Mouse (Mus musculus): ENCODE data around the gene Repin1. TPM values are rescaled to one million over a fixed set of nuclear protein-coding genes. Genes with fewer than 3 reads are reported as not detected.

The Repin1 gene
- total RNA-seq (2021) = 10 to 100 TPM; 27.8 to 33.5 TPM
- long read RNA-seq, experiment 1, transcript Repin1-201 (3 exons, 3,145 nt) = major isoform, 9 of 24 reads
- long read RNA-seq, experiment 1, partial matches to known transcripts = 0 of 24 reads
- long read RNA-seq, experiment 1, other reads (novel, unspliced or antisense) = 6 of 24 reads
- long read RNA-seq, experiment 2, transcript Repin1-201 (3 exons, 3,145 nt) = major isoform, 10 of 30 reads
- long read RNA-seq, experiment 2, transcript Repin1-206 (2 exons, 1,265 nt) = minor isoform, 6 of 30 reads
- long read RNA-seq, experiment 2, partial matches to known transcripts = 1 of 30 reads
- long read RNA-seq, experiment 2, other reads (novel, unspliced or antisense) = 8 of 30 reads

DNA sequence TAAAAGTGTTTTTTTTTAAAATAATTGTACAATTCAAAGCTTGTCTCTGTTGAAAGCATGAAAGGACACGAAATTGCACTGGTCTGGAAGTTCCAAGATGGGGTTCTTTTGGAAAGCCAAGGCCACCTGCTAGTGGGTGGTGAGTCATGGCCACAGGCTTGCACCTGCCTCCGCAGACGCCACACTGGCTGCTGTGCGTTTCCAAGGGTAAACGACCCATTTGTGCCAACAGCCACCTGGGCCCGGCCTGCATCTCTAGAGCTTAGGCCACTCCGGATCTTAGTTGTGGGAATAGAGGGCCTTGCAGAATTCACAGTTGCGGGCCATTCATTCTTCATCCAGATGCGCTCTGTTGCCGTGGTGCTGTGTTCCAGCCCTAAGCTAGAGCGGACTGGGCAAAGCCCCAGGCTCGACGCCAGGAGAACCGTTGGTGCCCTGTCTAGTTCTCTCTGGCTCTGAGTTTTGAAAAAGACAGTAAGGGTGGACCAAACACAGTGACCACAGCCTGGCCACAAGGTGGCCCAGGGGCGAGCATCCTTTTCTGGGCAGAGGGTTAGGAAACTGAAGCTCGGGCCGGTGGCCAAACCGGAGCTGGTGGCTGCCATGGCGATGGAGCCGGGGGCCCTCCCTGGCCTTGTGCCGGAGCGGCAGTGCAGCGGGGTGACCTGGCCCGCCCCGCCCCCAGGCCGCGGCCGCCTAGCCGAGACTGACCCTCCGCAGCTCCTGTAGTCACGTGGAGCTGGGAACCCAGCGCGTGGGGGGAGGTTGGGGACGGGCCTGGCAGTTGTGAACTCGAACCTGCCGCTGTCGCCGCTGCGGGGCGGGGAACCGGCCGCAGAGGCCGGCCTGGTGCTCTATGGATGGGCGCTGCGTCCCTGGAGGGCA, at the start of gene Repin1, which contains the start of gene Gm44965:
Gene Repin1 (plus strand): TSS at position 726 of the 885 bp plus-strand sequence.
Gene Gm44965 (plus strand): TSS at position 784 of the 885 bp plus-strand sequence.
- peak within 1 kb of the TSS; percentile 79 for H3K4me3 ChIP-seq
- intact Hi-C loops (cut with DNase I) = loop anchor here (2.0 kb wide), 1 partner anchor 39 kb away; the partner anchor contains the start of gene Lrrc61
- peak; percentile 97 for DNase-seq
- peak; percentile 71 for TF ChIP-seq CTCF (IDR thresholded peaks at IDR 0.05)
- peak within 1 kb of the TSS; percentile 97 for H3K27ac ChIP-seq

GRCm38 (mm10) chr6:48545251-48545650, 48.4 kb upstream of the Repin1 start:
- intact Hi-C loops (cut with DNase I) = no loop called here
- Histone ChIP-seq H3K27ac (no peak overlapping the region), H3K4me3 (no peak overlapping the region)
- no peak for TF ChIP-seq CTCF (IDR thresholded peaks at IDR 0.05)
- no peak for DNase-seq

DNA sequence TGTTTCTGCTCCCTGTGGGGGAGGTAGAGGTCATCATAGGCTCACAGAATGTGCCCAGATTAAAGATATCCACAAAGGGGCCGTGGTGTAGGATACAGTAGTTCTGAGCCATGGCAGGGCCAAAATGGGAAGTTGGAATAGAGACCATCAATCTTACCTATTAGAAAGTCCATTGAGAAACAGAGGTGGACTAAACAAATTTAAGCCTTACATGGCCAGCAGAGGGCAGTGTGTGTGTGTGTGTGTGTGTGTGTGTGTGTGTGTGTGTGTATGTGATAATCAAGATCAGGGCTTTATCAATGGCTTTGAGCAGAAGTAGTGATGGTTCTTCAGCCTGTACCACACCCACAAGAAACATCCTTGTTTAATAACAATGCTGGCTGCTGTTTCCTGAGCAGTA, 47.4 kb upstream of the Repin1 start:
- H3K4me3 ChIP-seq = no peak overlapping the region
- intact Hi-C loops (cut with DNase I) = no loop called here
- DNase-seq = peak; percentile 56
- TF ChIP-seq CTCF (IDR thresholded peaks at IDR 0.05) = peak; percentile 39
- H3K27ac ChIP-seq = peak overlapping the region; percentile 81

GRCm38 (mm10) chr6:48546858-48547257, 46.8 kb upstream of the Repin1 start:
- Histone ChIP-seq H3K27ac (peak overlapping the region; percentile 81), H3K4me3 (no peak overlapping the region)
- DNase-seq = peak; percentile 58
- intact Hi-C loops (cut with DNase I) = no loop called here
- no peak for TF ChIP-seq CTCF (IDR thresholded peaks at IDR 0.05)

GRCm38 (mm10) chr6:48548314-48548713, 45.4 kb upstream of the Repin1 start:
- no peak for DNase-seq
- Histone ChIP-seq H3K4me3 (no peak overlapping the region), H3K27ac (no peak overlapping the region; the same call in 1 of the 2 replicates)
- intact Hi-C loops (cut with DNase I) = no loop called here
- no peak for TF ChIP-seq CTCF (IDR thresholded peaks at IDR 0.05)

DNA sequence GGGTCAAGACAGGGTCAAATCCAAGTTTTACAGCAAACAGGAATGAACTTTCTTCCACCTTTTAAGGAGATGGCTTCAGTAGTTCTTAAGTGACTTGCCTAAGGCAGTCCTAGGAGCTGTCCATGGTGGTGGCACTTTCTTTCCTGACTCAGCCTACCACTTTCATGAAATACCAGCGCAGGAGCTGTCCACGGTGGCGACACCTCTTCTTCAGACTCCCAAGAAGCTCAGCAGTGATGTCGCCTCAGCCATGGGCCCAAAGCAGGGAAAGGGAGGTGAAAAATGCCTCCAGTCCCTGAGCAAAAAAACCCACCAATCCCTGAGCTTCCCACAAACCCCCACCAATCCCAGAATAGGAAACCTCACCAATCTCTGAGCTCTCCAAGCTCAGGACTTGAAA, 40.8 kb upstream of the Repin1 start:
- Histone ChIP-seq H3K27ac (peak overlapping the region; percentile 99), H3K4me3 (no peak overlapping the region)
- DNase-seq = peak; percentile 38
- no peak for TF ChIP-seq CTCF (IDR thresholded peaks at IDR 0.05)
- intact Hi-C loops (cut with DNase I) = loop anchor here (5.0 kb wide), 1 partner anchor 156 kb away; the partner anchor contains the start of gene Krba1

DNA sequence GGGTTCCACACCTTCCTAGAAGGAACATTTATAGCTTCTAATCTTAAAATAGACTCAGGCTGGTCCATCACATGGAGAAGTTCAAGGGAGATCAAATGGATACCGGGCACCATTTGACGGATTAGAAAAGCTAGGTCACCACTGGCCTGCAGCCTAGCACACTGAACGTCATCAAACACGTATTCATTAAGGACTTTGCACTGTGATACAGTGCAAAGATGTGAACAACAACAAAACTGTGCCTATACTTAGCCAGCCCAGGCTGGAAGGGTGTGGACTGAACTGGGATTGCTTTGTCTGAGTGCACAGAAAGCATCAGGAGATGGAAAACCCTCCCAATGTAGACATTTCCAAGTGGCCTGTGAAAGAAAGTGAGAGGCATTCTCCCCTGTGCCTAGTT, 39.9 kb upstream of the Repin1 start:
- peak; percentile 84 for DNase-seq
- Histone ChIP-seq H3K27ac (peak overlapping the region; percentile 99), H3K4me3 (peak overlapping the region; percentile 72)
- intact Hi-C loops (cut with DNase I) = loop anchor here (2.0 to 5.0 kb wide), 2 partner anchors 39 to 157 kb away; partner anchors contain the start of genes Gm44965, Krba1 and Repin1
- no peak for TF ChIP-seq CTCF (IDR thresholded peaks at IDR 0.05)

- intact Hi-C loops (cut with DNase I) = loop anchor here (2.0 to 5.0 kb wide), 2 partner anchors 38 to 157 kb away; partner anchors contain the start of genes Gm44965, Krba1 and Repin1
- Histone ChIP-seq H3K4me3 (peak within 1 kb of the TSS; percentile 72), H3K27ac (peak within 1 kb of the TSS; percentile 99)
- no peak for TF ChIP-seq CTCF (IDR thresholded peaks at IDR 0.05)
- DNase-seq = peak; percentile 100
Observed at GRCm38 (mm10) chr6:48554280-48555103, 39.2 kb upstream of the Repin1 start, which contains the start of gene Lrrc61. Gene Lrrc61 (plus strand): TSS chr6:48554796.

DNA sequence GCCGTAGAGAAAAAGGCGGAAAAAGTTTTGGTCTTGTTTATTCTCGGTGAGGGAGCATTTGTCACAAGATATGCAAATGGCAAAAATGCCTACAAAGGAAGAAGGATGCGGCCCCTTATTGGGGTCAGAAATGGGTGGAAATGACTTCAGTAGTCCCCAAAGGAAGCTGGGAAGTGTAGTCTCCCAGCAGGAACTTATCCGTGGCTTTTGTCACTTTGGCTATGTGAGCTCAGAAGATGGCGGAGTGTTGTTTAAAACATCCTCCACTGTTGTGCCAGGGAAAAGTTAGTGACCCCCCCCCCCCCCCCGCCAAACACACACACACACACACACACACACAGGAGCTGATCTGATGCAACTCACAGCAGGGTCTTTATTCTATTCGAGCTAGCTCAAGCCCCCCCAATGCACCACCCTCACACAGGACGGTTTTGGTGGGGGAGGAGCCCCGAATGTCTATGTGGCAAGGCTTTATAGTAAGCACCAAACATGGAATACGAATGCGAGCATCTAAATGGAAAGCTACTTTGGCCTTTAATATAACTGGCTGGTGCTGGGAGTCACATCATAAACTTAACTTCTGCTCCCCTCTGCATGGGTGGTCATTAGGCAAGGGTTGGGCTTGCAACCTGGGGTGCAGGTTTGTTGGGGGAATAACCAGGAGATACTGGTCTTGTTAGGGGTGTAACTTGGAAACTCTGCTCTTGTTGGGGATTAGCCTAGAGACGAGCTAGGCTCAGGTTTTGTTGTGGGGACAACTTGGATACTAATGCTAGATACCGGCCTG, 38.4 kb upstream of the Repin1 start:
- peak overlapping the region; percentile 99 for H3K27ac ChIP-seq
- intact Hi-C loops (cut with DNase I) = loop anchor here (2.0 kb wide), 1 partner anchor 38 kb away; the partner anchor contains the start of genes Gm44965 and Repin1
- no peak for TF ChIP-seq CTCF (IDR thresholded peaks at IDR 0.05)
- peak; percentile 59 for DNase-seq
- H3K4me3 ChIP-seq = peak overlapping the region; percentile 72

DNA sequence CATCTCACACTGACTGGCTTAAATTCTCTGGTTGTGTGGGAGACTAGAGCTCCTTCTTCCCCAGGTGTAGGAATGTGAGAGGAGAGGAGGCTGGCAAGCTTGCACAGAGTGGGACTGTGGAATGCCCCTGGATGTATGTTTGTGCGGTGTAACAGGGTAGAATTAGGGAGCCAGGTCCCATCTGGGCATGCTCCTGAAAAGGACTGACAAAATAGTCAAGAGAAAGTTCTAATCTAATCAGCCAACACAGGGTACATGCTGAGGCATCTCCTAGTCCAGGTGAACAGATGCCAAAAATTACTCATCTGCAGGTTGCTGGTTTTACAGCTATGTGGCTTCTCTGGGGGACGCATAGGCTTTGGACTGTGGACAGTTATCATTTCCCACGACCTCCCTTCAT, 37.7 kb upstream of the Repin1 start:
- H3K4me3 ChIP-seq = peak overlapping the region; percentile 72
- intact Hi-C loops (cut with DNase I) = loop anchor here (2.0 kb wide), 1 partner anchor 37 kb away; the partner anchor contains the start of genes Gm44965 and Repin1
- peak overlapping the region; percentile 99 for H3K27ac ChIP-seq
- no peak for TF ChIP-seq CTCF (IDR thresholded peaks at IDR 0.05)
- DNase-seq = no peak

Measured in gastrocnemius, adult 2 months (tissue).